ENCODE assay signal across 8 mouse cellular contexts in the genomic region with DNA sequence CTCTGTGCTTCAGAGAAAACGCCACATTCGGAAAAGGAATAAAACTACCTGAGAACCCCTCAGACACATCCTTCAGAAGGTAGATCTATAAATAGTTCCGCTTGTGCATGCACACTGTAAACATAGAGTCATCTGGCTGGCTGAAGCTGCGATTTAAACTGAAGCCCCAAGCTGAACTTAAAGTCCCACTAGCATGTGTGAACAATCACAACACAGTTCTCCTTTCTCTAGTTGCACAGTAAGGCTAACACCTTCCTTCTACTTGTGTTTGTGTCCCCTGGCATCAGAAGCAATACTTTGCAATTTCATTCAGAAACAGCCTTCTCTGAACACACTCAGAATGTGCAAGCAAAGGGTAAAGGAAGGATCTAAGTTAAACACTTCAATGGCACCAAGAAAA.
DNase-seq lines count a peak whose midpoint lies in the region; ATAC-seq and TF ChIP-seq lines count a peak whose summit lies in the region.

No protein-coding gene starts in this region.

- H3K9me3 ChIP-seq in lung, embryonic 16.5 days (ENCODE audit: control insufficient read depth, low read length) = no peaks in the 10 kb centered on the region
- no peaks in the 10 kb centered on the region for H3K9me3 ChIP-seq in limb, embryonic 10.5 days (replicated peaks)
- H3K9me3 ChIP-seq in stomach, embryonic 14.5 days (ENCODE audit: control insufficient read depth, low read depth, low read length) = no peaks in the 10 kb centered on the region

- H3K4me3 ChIP-seq in cerebellum, adult 2 months (replicated peaks; ENCODE audit: insufficient read depth, low read depth, low read length) = peak overlapping the region; percentile 38
- peak overlapping the region; percentile 25 for H3K4me3 ChIP-seq in lung, embryonic 16.5 days (ENCODE audit: low read length)
- no peak overlapping the region for H3K4me3 ChIP-seq in lung, adult 2 months (replicated peaks; ENCODE audit: extremely low read depth, low read depth, low read length)
- no peak overlapping the region for H3K4me3 ChIP-seq in limb, embryonic 10.5 days
- peak overlapping the region; percentile 9; the same call in 1 of the 2 replicates for H3K4me3 ChIP-seq in stomach, embryonic 14.5 days (ENCODE audit: low read depth, low read length)

- peak overlapping the region; percentile 43 for H3K4me2 ChIP-seq in lung, embryonic 16.5 days (ENCODE audit: low read depth, low read length)
- H3K4me2 ChIP-seq in stomach, embryonic 14.5 days (replicated peaks; ENCODE audit: low read depth, low read length) = peak overlapping the region; percentile 39

- no peaks in the 10 kb centered on the region for H3K36me3 ChIP-seq in lung, embryonic 16.5 days (ENCODE audit: control insufficient read depth, insufficient read depth, low read length)
- H3K36me3 ChIP-seq in limb, embryonic 10.5 days = no peaks in the 10 kb centered on the region
- no peaks in the 10 kb centered on the region for H3K36me3 ChIP-seq in stomach, embryonic 14.5 days (ENCODE audit: control insufficient read depth, insufficient read depth, low read length)

- peak overlapping the region; percentile 35; the same call in 1 of the 2 replicates for H3K9ac ChIP-seq in lung, embryonic 16.5 days (ENCODE audit: low read length)
- no peak overlapping the region for H3K9ac ChIP-seq in stomach, embryonic 14.5 days (replicated peaks; ENCODE audit: low read depth, low read length)

- ATAC-seq in lung, embryonic 16.5 days (ENCODE audit: low read depth) = no peak
- no peak for ATAC-seq in stomach, embryonic 14.5 days (ENCODE audit: insufficient number of reproducible peaks, insufficient read depth, low FRiP score, low read depth)

- H3K27ac ChIP-seq in cerebellum, adult 2 months (ENCODE audit: insufficient read depth, low read length) = no peak overlapping the region
- no peak overlapping the region for H3K27ac ChIP-seq in lung, embryonic 16.5 days (ENCODE audit: low read length)
- H3K27ac ChIP-seq in limb, embryonic 10.5 days = peak overlapping the region; percentile 30; the same call in 1 of the 2 replicates
- no peak overlapping the region for H3K27ac ChIP-seq in stomach, embryonic 14.5 days (ENCODE audit: low read length)

- TF ChIP-seq POLR2A in cerebellum, adult 2 months (IDR thresholded peaks at IDR 0.05; ENCODE audit: borderline replicate concordance, insufficient read depth, low read length) = no peak
- no peak for TF ChIP-seq POLR2A in lung, adult 2 months (IDR thresholded peaks at IDR 0.05; ENCODE audit: borderline replicate concordance, extremely low read depth, low read depth, low read length)

- no peak for TF ChIP-seq CTCF in cerebellum, adult 2 months (IDR thresholded peaks at IDR 0.05; ENCODE audit: borderline replicate concordance, insufficient read depth, low read depth, low read length)
- TF ChIP-seq CTCF in lung, adult 2 months (IDR thresholded peaks at IDR 0.05; ENCODE audit: insufficient read depth, low read length) = no peak

- peak; percentile 14 to 30 for DNase-seq in cerebellum, adult 2 months
- no peak for DNase-seq in cerebellum, postnatal 14 days
- DNase-seq in lung, adult 2 months = no peak
- DNase-seq in limb, embryonic 10.5 days (ENCODE audit: low spot score) = no peak
- DNase-seq in spleen, postnatal 36 days (ENCODE audit: low spot score in 2 of 2) = no peak
- no peak for DNase-seq in adrenal gland, adult 8-10 months

- H3K4me1 ChIP-seq in cerebellum, adult 2 months (ENCODE audit: control insufficient read depth, insufficient read depth, low read length) = no peaks in the 10 kb centered on the region; the same call in 1 of the 2 replicates
- peaks cover 16% of the 10 kb centered on the region for H3K4me1 ChIP-seq in lung, embryonic 16.5 days (replicated peaks; ENCODE audit: control insufficient read depth, insufficient read depth, low read length)
- peaks cover 7% of the 10 kb centered on the region for H3K4me1 ChIP-seq in lung, adult 2 months (ENCODE audit: control insufficient read depth, insufficient read depth, low read length)
- H3K4me1 ChIP-seq in limb, embryonic 10.5 days = peaks cover 20% of the 10 kb centered on the region
- peaks cover 11% of the 10 kb centered on the region for H3K4me1 ChIP-seq in stomach, embryonic 14.5 days (ENCODE audit: control insufficient read depth, insufficient read depth, low read length)

- H3K27me3 ChIP-seq in cerebellum, adult 2 months (ENCODE audit: control insufficient read depth, insufficient read depth, low read length) = no peaks in the 10 kb centered on the region
- H3K27me3 ChIP-seq in lung, embryonic 16.5 days (ENCODE audit: control insufficient read depth, insufficient read depth, low read depth, low read length) = no peaks in the 10 kb centered on the region
- no peaks in the 10 kb centered on the region for H3K27me3 ChIP-seq in limb, embryonic 10.5 days (ENCODE audit: low read depth, poor library complexity, severe bottlenecking)
- no peaks in the 10 kb centered on the region for H3K27me3 ChIP-seq in stomach, embryonic 14.5 days (ENCODE audit: control insufficient read depth, insufficient read depth, low read length)

- WGBS in cerebellum, adult 2 months = 20% methylated on average over 4 of the region's 4 CpGs
- 20% methylated on average over 4 of the region's 4 CpGs for WGBS in lung, embryonic 16.5 days
- 47% methylated on average over 4 of the region's 4 CpGs for WGBS in lung, adult 2 months
- WGBS in limb, embryonic 10.5 days = 89% methylated on average over 4 of the region's 4 CpGs
- 24% methylated on average over 4 of the region's 4 CpGs for WGBS in stomach, embryonic 14.5 days

Comparison
In these comparisons a context has a peak if more than half of its experiments do, and no peak if none do; other contexts are left out.
1. DNase-seq: peak in cerebellum, adult 2 months (2 of 2); none in cerebellum, postnatal 14 days (0 of 2), lung, adult 2 months (single experiment), limb, embryonic 10.5 days (single experiment), spleen, postnatal 36 days (0 of 2) and adrenal gland, adult 8-10 months (single experiment).
2. H3K4me3 ChIP-seq: peak in cerebellum, adult 2 months (single experiment), lung, embryonic 16.5 days (single experiment) and stomach, embryonic 14.5 days (single experiment); none in lung, adult 2 months (single experiment) and limb, embryonic 10.5 days (single experiment).